Mouse (Mus musculus): ENCODE measurements around the gene Gatad2b.

- TF ChIP-seq GATA1 (IDR thresholded peaks at IDR 0.05; ENCODE audit: borderline replicate concordance, low read length): no peak
- no peak for TF ChIP-seq FLI1 (IDR thresholded peaks at IDR 0.05; ENCODE audit: low read length)
Observed at GRCm38 (mm10) chr3:90335517-90335916, 42.5 kb downstream of the Gatad2b start.
